Mouse (Mus musculus) lung, postnatal 36 days (tissue): ENCODE measurements around the gene Vmn1r120.
"Not testable (repeated sequence)": the region's sequence is repeated elsewhere in the genome, so short reads cannot be mapped to it uniquely, and the experiment has no call there.

Experiments
- DNase-seq: peaks from one replicate; pipeline ENCODE4 v3.0.0; 2022; ENCODE audit warnings: mixed read lengths

Vmn1r120 gene

DNA sequence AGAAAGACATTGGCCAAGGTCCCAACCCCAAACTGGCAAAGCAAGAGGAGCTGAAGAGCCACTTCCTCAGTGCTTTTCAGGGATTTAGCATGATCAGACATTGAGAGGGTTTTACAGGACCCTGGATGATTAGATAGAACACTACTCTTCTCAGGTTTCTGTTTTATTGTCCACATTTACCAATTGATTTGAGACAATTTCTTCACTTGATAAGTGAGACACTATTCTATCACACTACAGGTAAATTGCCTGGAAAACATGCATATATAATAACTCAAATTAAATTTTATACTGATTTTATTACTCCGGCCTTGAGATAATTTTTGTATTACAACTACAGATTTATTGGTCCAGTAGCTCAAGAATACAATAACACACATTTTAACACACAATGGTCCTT lies at the start of gene Vmn1r120:
Vmn1r120 (minus strand) TSS at position 101 of the 400 bp plus-strand sequence.
- not testable (repeated sequence) for DNase-seq

DNA sequence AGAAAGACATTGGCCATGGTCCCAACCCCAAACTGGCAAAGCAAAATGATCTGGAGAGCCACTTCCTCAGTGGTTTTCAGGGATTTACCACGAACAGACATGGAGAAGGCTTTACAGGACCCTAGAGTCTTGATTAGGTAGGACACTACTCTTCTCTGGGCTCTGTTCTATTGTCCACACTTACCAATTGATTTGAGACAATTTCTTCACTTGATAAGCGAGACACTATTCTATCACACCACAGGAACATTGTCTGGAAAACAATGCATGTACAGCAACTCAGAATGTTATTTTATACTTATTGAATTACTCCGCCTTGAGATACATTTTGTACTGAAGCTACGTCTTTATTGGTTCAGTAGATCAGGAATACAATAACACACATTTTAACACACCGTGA lies 44.8 kb upstream of the Vmn1r120 start, which contains the start of gene Vmn1r121:
Vmn1r121 (minus strand) TSS at position 101 of the 400 bp plus-strand sequence.
- not testable (repeated sequence) for DNase-seq

DNA sequence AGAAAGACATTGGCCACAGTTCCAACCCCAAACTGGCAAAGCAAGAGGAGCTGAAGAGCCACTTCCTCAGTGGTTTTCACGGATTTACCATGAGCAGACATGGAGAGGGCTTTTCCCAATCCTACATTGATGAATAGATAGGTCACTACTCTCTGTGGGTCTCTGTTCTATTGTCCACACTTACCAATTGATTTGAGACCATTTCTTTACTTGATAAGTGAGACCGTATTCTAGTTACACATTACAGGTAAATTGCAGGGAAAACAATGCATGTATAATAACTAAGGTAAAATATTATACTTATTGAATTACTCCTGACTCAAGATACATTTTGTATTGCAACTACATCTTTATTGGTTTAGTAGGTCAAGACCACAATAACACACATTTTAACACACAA lies 41.2 kb downstream of the Vmn1r120 start, which contains the start of gene Vmn1r119:
Vmn1r119 (minus strand) TSS at position 101 of the 400 bp plus-strand sequence.
- DNase-seq: not testable (repeated sequence)
